Mouse (Mus musculus) naive thymus-derived CD4-positive, alpha-beta T cell, adult 2 months (primary cell): Measurements from ENCODE around the gene Cdc42se2.
A peak's percentile ranks its signal among the peaks of the same experiment; 100 is the strongest.

ENCODE experiments used
- DNase-seq: peaks from one replicate; pipeline ENCODE4 v3.0.0-alpha.2; 2011; ENCODE audit warnings: low read depth

The Cdc42se2 gene

DNA sequence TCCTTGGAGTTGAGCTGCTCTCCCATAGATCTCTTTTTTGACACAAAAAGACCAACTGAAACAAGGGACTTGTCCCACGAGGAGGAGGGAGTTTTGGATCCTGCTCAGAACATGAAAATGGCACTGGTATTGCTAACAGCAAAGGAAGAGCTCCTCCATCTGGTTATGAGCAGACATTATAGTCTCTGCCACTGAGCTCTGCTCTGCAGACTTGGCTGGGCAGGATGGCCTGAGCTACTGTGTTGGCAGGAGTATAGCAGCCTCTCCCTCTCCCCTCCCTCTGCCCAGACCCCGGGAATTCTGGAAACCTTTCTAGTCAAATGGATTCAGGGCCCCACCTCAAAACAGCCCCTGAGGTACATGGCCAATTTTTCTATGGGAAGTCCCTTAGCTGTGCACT lies 77.8 kb downstream of the Cdc42se2 start:
- no peak for DNase-seq

DNA sequence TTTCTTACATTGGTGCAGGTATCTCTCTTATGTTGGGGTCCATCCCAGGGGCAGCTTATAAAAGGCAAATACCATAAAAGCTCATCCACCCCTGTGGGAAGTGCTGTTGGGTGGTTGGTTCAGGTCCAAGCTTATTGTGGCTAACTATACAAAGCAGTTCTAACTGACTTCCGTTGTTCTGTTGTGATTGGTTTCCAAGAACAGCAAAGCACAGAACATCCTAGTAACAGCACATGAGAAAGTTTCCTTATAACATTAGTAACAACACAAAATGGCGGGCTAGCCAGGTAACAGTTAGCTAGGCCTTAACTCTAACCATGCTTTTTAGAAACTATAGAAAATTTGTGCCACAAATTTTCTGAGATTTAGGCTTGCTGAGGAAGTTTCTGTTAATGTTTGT lies 79.3 kb downstream of the Cdc42se2 start:
- no peak for DNase-seq

DNA sequence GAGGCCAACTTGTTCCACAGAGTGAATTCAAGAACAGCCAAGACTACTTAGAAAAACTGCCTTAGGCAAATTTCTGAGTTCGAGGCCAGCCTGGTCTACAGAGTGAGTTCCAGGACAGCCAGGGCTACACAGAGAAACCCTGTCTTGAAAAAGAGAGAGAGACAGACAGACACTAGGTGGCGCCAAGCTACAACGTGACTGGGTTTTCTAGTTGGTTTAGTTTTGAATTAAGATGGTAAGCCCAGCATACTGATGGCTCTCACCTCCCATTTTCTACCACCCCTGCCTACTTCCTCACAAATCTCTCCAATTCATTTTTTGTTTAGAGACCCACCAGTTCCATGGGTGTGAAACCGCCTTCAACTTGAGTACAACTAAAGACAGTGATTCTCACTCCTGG lies 84.2 kb downstream of the Cdc42se2 start:
- DNase-seq = peak; percentile 87

DNA sequence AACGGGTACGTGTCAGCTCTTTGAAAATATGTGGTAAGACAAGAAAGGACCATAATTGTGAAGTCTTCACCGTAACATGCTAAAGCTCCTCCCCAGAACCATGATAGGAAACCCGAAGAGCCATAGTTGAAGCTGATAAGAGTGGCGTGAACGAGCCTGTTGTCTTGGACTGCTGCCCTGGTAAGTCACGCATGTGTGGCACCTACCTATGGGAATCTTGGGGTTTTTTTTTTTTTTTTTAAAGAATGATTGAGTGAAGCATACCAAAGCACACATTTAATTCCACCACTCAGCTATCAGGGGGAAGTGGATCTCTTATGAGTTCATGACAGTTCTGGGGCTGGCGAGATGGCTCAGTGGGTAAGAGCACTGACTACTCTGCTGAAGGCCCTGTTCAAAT lies 85.6 kb downstream of the Cdc42se2 start:
- no peak for DNase-seq

DNA sequence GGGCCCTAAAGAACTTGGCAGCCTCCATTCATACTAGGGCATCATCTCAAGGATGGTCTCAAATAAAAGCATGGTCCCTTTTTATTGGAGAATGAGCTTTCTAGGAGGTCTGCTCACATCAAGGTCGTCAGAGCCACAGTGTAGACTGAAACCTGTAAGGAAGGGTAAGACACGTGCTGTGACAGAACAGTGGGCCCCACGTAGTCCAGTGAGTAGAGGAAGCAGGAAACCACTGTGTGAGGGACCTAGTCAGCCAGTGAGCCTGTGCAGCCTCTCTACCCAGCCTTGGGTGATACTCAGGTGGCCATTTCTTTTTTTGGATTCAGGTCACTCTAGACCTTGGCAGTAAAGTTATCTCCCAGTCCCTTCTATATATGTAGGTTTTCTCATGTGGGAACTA lies 87.5 kb downstream of the Cdc42se2 start:
- DNase-seq = no peak

DNA sequence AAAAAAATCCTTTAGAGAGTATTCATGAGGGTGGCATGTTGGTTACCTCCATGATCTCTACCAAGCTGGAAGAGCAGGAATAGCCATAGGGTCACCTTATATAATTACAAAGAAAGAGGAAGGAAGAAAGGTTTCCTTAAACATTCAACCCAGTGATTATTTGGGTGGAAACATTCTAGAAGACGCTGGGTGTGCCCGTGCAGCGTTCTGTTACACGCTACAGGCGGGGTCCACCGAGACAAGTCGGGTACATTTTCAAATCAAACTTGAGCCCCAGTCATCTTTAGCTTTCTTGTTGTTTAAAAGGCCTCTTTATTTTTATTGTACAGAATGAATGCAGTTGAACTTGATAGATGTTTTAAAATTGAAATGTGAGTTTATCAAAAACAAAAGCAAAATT lies 88.8 kb downstream of the Cdc42se2 start:
- DNase-seq = no peak

DNA sequence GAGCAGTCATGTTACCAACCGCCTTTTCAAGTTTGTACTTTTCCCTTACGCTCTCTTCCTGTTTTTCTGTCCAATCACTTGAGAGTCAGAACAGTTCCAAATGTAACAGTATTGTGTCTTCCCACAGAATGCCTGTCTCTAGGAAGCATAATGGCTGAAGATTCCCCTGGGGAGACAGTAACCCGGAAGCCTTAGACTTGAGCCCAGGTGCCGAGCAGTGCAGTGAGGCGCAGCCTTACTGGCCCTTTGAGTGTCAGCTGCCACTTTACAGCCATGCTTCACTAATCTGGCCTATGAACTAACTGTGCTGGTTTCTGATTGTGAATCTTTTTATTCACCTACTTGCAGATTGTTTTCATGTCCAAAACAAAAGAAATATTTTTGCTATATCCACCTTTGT lies 89.9 kb downstream of the Cdc42se2 start:
- DNase-seq = no peak

DNA sequence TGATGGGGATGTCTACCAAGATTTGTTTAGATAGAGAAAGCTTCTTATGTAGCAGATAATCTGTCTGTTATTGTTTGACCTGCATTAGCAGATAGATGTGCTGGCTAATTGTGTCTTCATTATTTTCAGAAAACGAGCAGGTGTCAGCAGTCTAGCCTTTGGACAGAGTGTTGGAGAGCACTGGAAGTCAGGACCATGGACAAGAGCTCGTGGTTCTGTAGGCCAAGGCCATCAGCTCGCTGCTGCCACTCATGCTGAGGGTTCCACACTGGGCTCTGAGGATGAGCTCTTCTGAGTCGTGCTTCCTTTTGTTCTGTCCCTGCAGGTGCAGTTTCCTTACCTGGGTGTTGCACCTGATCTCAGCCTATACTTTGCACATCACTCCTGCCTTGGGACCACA lies 91.5 kb downstream of the Cdc42se2 start:
- no peak for DNase-seq

DNA sequence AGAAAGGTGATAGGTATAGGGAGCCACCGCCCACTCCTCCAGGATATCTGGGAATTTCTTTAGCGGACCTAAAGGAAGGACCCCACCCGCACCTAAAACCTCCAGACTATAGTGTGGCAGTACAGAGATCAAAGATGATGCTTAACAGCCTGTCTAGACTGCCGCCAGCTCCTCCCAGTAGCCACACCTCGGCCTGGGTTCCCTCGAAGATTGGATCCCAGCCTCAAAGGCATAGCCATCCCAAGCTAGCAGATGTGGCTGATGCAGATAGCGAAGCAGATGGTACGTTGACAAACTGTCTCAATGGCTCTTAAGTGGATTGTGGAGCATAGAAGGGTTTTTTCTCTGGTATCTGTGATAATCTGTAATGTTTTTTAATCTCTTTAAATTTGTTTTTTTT lies 93.2 kb downstream of the Cdc42se2 start:
- DNase-seq = no peak

DNA sequence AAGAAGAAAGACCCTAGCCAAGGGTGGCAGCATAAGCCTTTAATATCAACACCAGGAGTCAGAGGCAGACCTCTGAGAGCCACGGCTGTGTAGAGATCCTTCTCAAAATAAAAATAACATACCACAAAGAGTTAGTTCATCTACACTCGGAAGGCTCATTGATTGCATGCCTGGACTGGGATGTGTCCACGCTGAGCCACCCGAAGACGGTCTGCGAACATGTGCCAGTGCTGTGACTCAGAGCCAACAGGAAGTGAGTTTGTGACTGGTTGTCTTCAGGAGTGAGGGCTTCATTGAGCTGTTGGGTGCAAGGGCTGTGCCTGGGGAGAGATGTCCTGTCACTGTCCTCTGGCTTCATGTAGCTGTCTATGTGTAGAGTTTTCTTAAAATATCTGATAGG lies 93.8 kb downstream of the Cdc42se2 start:
- DNase-seq = no peak

DNA sequence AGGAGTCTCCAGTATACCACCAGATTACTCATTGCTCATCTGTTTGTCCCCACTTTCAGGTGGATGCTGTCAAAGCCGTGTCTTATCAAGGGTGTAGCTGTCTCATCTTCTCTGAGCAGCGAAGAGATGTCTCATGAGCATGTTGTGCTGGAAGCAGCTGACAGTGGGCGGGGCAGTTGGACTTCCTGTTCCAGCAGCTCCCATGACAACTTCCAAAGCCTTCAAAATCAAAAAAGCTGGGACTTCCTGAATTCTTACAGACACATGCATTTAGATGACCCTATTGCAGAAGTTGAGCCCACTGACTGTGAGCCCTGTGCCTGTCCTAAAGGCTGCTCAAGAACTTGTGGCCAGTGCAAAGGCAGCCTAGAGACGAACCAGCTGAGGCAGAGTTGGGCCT lies 96.3 kb downstream of the Cdc42se2 start:
- no peak for DNase-seq

DNA sequence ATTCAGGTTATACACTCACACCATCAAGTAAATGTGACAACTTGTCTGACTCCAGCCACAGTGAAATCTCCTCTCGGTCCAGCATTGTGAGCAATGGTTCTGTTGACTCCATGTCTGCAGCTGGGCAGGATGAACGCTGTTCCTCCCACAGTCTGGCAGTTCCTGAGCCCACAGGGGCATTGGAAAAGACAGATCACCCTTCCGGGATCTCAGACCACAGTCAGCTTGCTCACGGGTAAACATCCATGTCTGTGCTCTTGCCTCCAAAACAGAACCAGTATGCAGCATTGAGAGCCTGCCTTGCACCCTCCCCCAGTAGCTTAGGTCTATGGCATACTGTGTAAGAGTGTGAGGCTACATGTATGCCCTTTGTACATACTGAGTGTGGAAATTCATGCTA lies 97.3 kb downstream of the Cdc42se2 start:
- no peak for DNase-seq

DNA sequence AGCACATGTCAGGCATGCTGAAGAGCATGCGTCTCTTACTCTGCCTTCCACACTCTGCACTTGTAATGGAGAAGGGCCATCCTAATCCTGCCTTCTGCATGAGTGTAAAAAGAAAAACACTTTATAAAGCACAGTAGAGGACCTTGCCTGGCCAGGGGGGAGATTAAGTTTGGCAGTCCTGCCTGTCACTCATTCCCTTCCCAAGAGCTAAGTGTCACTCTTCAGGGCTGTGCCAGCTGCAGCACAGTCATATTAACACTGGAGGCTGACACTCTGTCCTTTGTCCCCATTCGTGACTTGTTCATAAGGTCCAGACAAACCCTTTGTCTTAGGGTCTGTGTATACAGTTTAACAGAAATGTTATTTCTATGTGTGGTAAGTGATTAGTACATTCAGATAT lies 102.6 kb downstream of the Cdc42se2 start:
- DNase-seq = no peak

DNA sequence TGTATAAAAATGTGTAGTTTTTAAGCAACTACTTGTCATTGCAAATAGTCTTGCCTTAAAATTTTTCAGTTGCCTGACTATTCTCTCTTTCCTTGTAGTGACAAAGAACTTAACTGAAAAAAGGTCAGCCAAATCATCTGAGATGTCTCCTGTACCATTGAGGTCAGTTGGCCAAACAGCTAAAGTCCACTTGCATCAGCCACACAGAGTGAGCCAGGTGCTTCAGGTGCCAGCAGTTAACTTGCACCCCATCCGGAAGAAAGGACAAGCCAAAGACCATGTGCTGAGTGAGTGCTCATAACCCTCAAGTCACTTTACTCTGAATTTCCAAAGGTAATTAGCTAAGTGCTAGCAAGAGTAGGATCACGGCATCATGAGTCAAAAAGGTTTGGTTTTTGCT lies 108.3 kb downstream of the Cdc42se2 start:
- DNase-seq = no peak

DNA sequence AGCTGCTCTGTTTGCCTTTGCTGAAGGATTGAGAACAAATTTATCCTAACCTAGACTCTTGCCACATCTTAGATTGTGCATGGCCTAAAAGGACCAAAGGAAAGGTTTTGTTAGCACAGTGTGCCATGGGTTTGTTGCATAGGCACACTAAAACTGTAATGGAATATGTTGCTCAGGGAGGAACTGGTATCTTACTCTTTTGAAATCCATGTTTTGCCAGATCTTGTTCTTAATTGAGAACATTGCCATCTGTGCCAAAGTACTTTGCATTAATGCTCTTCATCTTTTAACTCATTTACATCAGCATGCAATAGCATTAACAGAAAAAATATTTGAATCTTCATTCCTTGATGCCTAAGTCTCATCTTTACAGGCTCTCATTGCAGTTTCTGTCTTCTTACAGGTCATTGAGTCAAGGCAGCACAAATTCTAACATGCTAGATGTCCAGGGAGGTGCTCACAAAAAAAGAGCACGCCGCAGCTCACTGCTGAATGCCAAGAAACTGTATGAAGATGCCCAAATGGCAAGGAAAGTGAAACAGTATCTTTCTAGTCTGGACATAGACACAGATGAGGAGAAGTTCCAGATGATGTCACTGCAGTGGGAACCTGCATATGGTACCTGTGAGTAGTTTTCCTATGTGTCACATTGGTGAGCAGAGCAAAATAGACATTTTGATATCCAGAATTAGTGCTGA lies 111.5 kb downstream of the Cdc42se2 start:
- no peak for DNase-seq

DNA sequence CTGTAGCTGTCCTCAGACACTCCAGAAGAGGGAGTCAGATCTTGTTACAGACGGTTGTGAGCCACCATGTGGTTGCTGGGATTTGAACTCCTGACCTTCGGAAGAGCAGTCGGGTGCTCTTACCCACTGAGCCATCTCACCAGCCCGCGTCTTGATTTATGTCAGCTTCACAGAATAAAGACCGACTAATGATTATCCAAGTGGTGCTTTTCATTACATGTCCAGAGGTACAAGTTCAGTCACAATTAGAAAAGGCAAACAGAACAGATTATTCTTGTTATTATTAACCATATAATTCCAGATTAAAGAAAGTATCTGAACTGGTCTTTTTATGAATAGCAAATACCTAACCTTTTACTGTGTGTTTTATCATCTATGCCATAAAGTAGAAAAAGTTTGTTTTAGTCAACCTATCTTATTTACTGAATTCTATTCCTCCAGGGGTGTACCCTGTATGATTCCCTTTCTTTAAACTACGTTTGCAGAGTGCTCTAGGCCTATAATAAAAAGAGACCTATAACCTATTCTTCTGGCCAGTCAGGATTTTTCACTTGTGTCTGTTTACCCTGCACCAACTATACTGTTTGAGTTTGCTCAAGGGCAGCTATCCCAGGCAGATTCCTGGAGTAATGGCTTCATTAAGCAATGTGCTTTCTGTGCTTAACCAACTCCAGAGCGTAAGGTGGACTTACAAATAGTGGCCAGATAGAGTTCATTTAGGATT lies 113.7 kb downstream of the Cdc42se2 start:
- DNase-seq = no peak
